Mouse (Mus musculus) lung, embryonic 14.5 days (tissue): Measurements from ENCODE around the gene Acp2. TPM values are rescaled to one million over a fixed set of nuclear protein-coding genes. Genes with fewer than 3 reads are reported as not detected.
A peak's percentile ranks its signal among the peaks of the same experiment; 100 is the strongest.

Experiments
- ATAC-seq: fragments of 200-750 bp; cut with Nextera tagmentation; 2 replicates; pipeline ENCODE4 v1.8.0; 2017; ENCODE audit warnings: mild to moderate bottlenecking, moderate TSS enrichment, moderate library complexity; ENCODE audit not compliant: insufficient read depth
- DNase-seq: peaks from one replicate; pipeline ENCODE4 v3.0.0-alpha.2; 2015
- H3K27ac ChIP-seq: fragments of 300-500 bp; sonication (generic); 2 replicates; pipeline ENCODE4 v1.5.1; 2014; ENCODE audit warnings: low read depth, mild to moderate bottlenecking, moderate library complexity
- H3K27me3 ChIP-seq: fragments of 300-500 bp; sonication (generic); 2 replicates; pipeline ENCODE4 v1.6.1; 2014; ENCODE audit warnings: low read length, control low read depth; ENCODE audit not compliant: insufficient read depth
- H3K36me3 ChIP-seq: fragments of 300-500 bp; sonication (generic); 2 replicates; pipeline ENCODE4 v1.6.1; 2014; ENCODE audit warnings: control low read depth; ENCODE audit not compliant: insufficient read depth
- H3K4me1 ChIP-seq: fragments of 300-500 bp; sonication (generic); 2 replicates; pipeline ENCODE4 v1.6.1; 2014; ENCODE audit warnings: antibody characterized with exemption, control low read depth; ENCODE audit not compliant: insufficient read depth
- H3K4me2 ChIP-seq: fragments of 300-500 bp; sonication (generic); 2 replicates; pipeline ENCODE4 v1.6.1; 2014; ENCODE audit warnings: mild to moderate bottlenecking
- H3K4me3 ChIP-seq: fragments of 300-500 bp; sonication (generic); 2 replicates; pipeline ENCODE4 v1.5.1; 2014; ENCODE audit warnings: low read depth, low read length
- H3K9ac ChIP-seq: fragments of 300-500 bp; sonication (generic); 2 replicates; pipeline ENCODE4 v1.6.1; 2014
- H3K9me3 ChIP-seq: fragments of 300-500 bp; sonication (generic); 2 replicates; pipeline ENCODE4 v1.6.1; 2016; ENCODE audit warnings: low read depth, low read length, control low read depth
- CTCF ChIP-seq: IDR thresholded peaks from 2 replicates; pipeline ENCODE4 v1.5.1; 2016; ENCODE audit warnings: antibody characterized with exemption, low read depth
- WGBS: fragments of 180-500 bp; shearing (Covaris S2); extraction: QIAGEN DNeasy Blood & Tissue Kit; methylation state at CpG from one replicate; pipeline ENCODE4 v1.1.7; 2014; 5-methylcytosine and 5-hydroxymethylcytosine counted together
- polyA plus RNA-seq: library from polyadenylated mRNA; unstranded; fragments of >200 nt; fragmentation: Nextera tagmentation; extraction: Ambion mirVana; gene quantifications from 2 replicates; pipeline ENCODE4 v1.2.1, GENCODE M21; 2014

Gene Acp2
- polyA plus RNA-seq, result 33.8 and 34.3 TPM in 2 replicates

GRCm38 (mm10) chr2:91202222-91202971 lies at the start of gene Acp2, which contains the start of gene Nr1h3:
Gene Acp2, plus strand, starts transcription at chr2:91202885.
Gene Nr1h3, minus strand, starts transcription at chr2:91202834.
- no peaks in the 10 kb centered on the region for H3K27me3 ChIP-seq
- no peaks in the 10 kb centered on the region for H3K9me3 ChIP-seq
- ATAC-seq (peak; percentile 97), DNase-seq (peak; percentile 97)
- H3K9ac ChIP-seq, result peak within 1 kb of the TSS; percentile 82
- 3% methylated on average over 28 of the region's 28 CpGs for WGBS
- TF ChIP-seq CTCF, result no peak
- peaks cover 21% of the 10 kb centered on the region; the same call in 1 of the 2 replicates for H3K36me3 ChIP-seq
- peak within 1 kb of the TSS; percentile 71 for H3K4me3 ChIP-seq
- peaks cover 8% of the 10 kb centered on the region for H3K4me1 ChIP-seq
- peak within 1 kb of the TSS; percentile 95 for H3K27ac ChIP-seq
- H3K4me2 ChIP-seq, result peak within 1 kb of the TSS; percentile 71

GRCm38 (mm10) chr2:91152885-91153377 lies 49.8 kb upstream of the Acp2 start:
- WGBS, result 68% methylated on average over 3 of the region's 3 CpGs

GRCm38 (mm10) chr2:91154091-91154490 lies 48.6 kb upstream of the Acp2 start:
- no peak for TF ChIP-seq CTCF
- no peak overlapping the region for H3K9ac ChIP-seq
- H3K9me3 ChIP-seq, result no peaks in the 10 kb centered on the region
- H3K4me1 ChIP-seq, result no peaks in the 10 kb centered on the region
- H3K36me3 ChIP-seq, result peaks cover 18% of the 10 kb centered on the region
- H3K4me3 ChIP-seq, result no peak overlapping the region
- no peak overlapping the region for H3K27ac ChIP-seq
- H3K27me3 ChIP-seq, result no peaks in the 10 kb centered on the region
- 86% methylated on average over 3 of the region's 3 CpGs for WGBS
- no peak for ATAC-seq
- H3K4me2 ChIP-seq, result no peak overlapping the region
- no peak for DNase-seq

More at GRCm38 (mm10) chr2:91152885-91153377, 49.8 kb upstream of the Acp2 start:
- no peak overlapping the region for H3K4me3 ChIP-seq
- no peak for DNase-seq
- H3K27ac ChIP-seq, result no peak overlapping the region
- no peaks in the 10 kb centered on the region for H3K27me3 ChIP-seq
- no peaks in the 10 kb centered on the region for H3K9me3 ChIP-seq
- H3K36me3 ChIP-seq, result peaks cover 18% of the 10 kb centered on the region
- no peak for TF ChIP-seq CTCF
- no peak overlapping the region for H3K9ac ChIP-seq
- ATAC-seq, result no peak
- no peak overlapping the region for H3K4me2 ChIP-seq
- H3K4me1 ChIP-seq, result no peaks in the 10 kb centered on the region

GRCm38 (mm10) chr2:91157002-91157752 lies 45.5 kb upstream of the Acp2 start:
- 33% methylated on average over 6 of the region's 6 CpGs for WGBS
- peaks cover 7% of the 10 kb centered on the region; the same call in 1 of the 2 replicates for H3K36me3 ChIP-seq
- ATAC-seq, result no peak

GRCm38 (mm10) chr2:91160591-91160990 lies 42.1 kb upstream of the Acp2 start:
- H3K36me3 ChIP-seq, result peaks cover 17% of the 10 kb centered on the region
- TF ChIP-seq CTCF, result no peak
- H3K27ac ChIP-seq, result peak overlapping the region; percentile 66
- 62% methylated on average over 6 of the region's 6 CpGs for WGBS
- no peak for ATAC-seq
- H3K9me3 ChIP-seq, result no peaks in the 10 kb centered on the region
- H3K27me3 ChIP-seq, result no peaks in the 10 kb centered on the region
- no peak overlapping the region for H3K4me3 ChIP-seq
- H3K4me1 ChIP-seq, result no peaks in the 10 kb centered on the region
- H3K9ac ChIP-seq, result no peak overlapping the region
- H3K4me2 ChIP-seq, result no peak overlapping the region
- DNase-seq, result peak; percentile 28

More at GRCm38 (mm10) chr2:91157002-91157752, 45.5 kb upstream of the Acp2 start:
- H3K4me2 ChIP-seq, result no peak overlapping the region
- no peak overlapping the region for H3K27ac ChIP-seq
- no peaks in the 10 kb centered on the region for H3K27me3 ChIP-seq
- TF ChIP-seq CTCF, result no peak
- DNase-seq, result no peak
- H3K9me3 ChIP-seq, result no peaks in the 10 kb centered on the region
- no peak overlapping the region for H3K4me3 ChIP-seq
- no peaks in the 10 kb centered on the region for H3K4me1 ChIP-seq
- no peak overlapping the region for H3K9ac ChIP-seq

DNA sequence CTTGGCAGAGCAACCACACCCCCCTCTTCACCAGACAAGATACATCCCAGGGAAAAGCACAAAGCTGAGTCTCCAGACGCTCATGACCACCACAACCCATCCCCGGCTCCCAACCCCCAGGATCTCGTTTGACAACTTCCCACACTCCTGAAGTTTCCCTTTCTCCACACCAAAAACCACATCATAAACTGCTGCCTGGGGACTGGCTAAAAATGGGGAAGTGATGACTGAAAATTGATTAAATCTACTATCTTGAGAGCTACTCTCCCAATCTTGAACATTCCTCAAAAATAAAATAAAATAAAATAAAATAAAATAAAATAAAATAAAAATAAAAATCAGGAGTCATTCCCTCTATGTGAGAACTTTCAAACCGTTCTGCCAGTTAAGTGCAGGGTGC lies 39.7 kb upstream of the Acp2 start:
- H3K4me1 ChIP-seq, result no peaks in the 10 kb centered on the region
- no peaks in the 10 kb centered on the region for H3K27me3 ChIP-seq
- WGBS, result 81% methylated on average over 4 of the region's 4 CpGs
- DNase-seq (no peak), ATAC-seq (no peak)
- TF ChIP-seq CTCF, result no peak
- H3K4me3 ChIP-seq, result no peak overlapping the region
- H3K27ac ChIP-seq, result no peak overlapping the region
- no peak overlapping the region for H3K9ac ChIP-seq
- H3K4me2 ChIP-seq, result no peak overlapping the region
- H3K36me3 ChIP-seq, result peaks cover 17% of the 10 kb centered on the region
- H3K9me3 ChIP-seq, result no peaks in the 10 kb centered on the region

DNA sequence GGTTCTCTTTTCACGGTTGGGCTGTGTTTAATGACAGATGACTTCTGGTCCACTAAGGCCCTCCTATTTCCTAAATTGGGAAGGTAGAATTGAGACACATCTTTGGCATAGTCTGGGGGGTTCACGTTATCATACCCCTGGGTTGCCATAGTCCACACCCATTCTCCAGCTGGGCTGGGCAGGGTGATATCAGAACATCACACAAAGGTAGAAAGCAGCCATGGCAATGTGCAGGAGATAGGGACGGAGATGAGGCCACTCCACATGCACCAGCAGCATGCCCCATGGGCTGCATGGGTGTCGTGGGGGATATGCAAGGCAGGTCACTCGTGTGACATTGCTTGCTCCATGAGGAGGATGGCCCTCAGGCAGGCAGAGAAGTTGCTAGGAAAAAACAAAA lies 39.2 kb upstream of the Acp2 start:
- 85% methylated on average over 5 of the region's 5 CpGs for WGBS
- no peak for TF ChIP-seq CTCF
- DNase-seq (no peak), ATAC-seq (no peak)
- H3K4me2 ChIP-seq, result no peak overlapping the region
- peaks cover 17% of the 10 kb centered on the region for H3K36me3 ChIP-seq
- H3K4me3 ChIP-seq, result no peak overlapping the region
- H3K4me1 ChIP-seq, result no peaks in the 10 kb centered on the region
- H3K27me3 ChIP-seq, result no peaks in the 10 kb centered on the region
- H3K9me3 ChIP-seq, result no peaks in the 10 kb centered on the region
- H3K27ac ChIP-seq, result no peak overlapping the region
- H3K9ac ChIP-seq, result no peak overlapping the region
